Mouse (Mus musculus) neural tube, embryonic 12.5 days (tissue): ENCODE data around the gene Tbr1. TPM values are rescaled to one million over a fixed set of nuclear protein-coding genes. Genes with fewer than 3 reads are reported as not detected.

Source experiments
- ATAC-seq: fragments of 200-750 bp; cut with Nextera tagmentation; 2 replicates; pipeline ENCODE4 v1.8.0; 2017; ENCODE audit warnings: low read depth, mild to moderate bottlenecking, moderate TSS enrichment, moderate library complexity; ENCODE audit not compliant: low FRiP score
- H3K27ac ChIP-seq: fragments of 300-500 bp; sonication (generic); 2 replicates; pipeline ENCODE4 v1.5.1; 2016
- H3K27me3 ChIP-seq: fragments of 300-500 bp; sonication (generic); replicated peaks from 2 replicates; pipeline ENCODE4 v1.6.1; 2016; ENCODE audit warnings: mild to moderate bottlenecking
- H3K36me3 ChIP-seq: fragments of 300-500 bp; sonication (generic); 2 replicates; pipeline ENCODE4 v1.6.1; 2016; ENCODE audit warnings: mild to moderate bottlenecking
- H3K4me1 ChIP-seq: fragments of 300-500 bp; sonication (generic); 2 replicates; pipeline ENCODE4 v1.6.1; 2016
- H3K4me2 ChIP-seq: fragments of 300-500 bp; sonication (generic); replicated peaks from 2 replicates; pipeline ENCODE4 v1.6.1; 2016; ENCODE audit warnings: mild to moderate bottlenecking
- H3K4me3 ChIP-seq: fragments of 300-500 bp; sonication (generic); 2 replicates; pipeline ENCODE4 v1.5.1; 2016
- H3K9ac ChIP-seq: fragments of 300-500 bp; sonication (generic); 2 replicates; pipeline ENCODE4 v1.6.1; 2016; ENCODE audit warnings: mild to moderate bottlenecking
- H3K9me3 ChIP-seq: fragments of 300-500 bp; sonication (generic); 2 replicates; pipeline ENCODE4 v1.6.1; 2016; ENCODE audit warnings: mild to moderate bottlenecking
- WGBS: fragments of 180-500 bp; shearing (Covaris S2); methylation state at CpG from one replicate; pipeline ENCODE4 v1.1.7; 2016; 5-methylcytosine and 5-hydroxymethylcytosine counted together
- polyA plus RNA-seq: library from polyadenylated mRNA; unstranded; fragments of >200 nt; fragmentation: Nextera tagmentation; extraction: Ambion mirVana; gene quantifications from 2 replicates; pipeline ENCODE4 v1.2.1, GENCODE M21; 2016

Tbr1 gene
- 0.11 and 0.15 TPM in 2 replicates for polyA plus RNA-seq

- Histone ChIP-seq H3K9me3 (no peaks in the 10 kb centered on the region), H3K9ac (no peak within 1 kb of the TSS), H3K4me3 (no peak within 1 kb of the TSS), H3K4me2 (no peak within 1 kb of the TSS), H3K27ac (no peak within 1 kb of the TSS), H3K4me1 (peaks cover 17% of the 10 kb centered on the region), H3K36me3 (no peaks in the 10 kb centered on the region), H3K27me3 (peaks cover 68% of the 10 kb centered on the region)
- peak; percentile 25; the same call in 1 of the 2 replicates for ATAC-seq
- WGBS: 4% methylated on average over 11 of the region's 11 CpGs
Measured at GRCm38 (mm10) chr2:61802656-61803251, at the start of gene Tbr1. Gene Tbr1 (plus strand): TSS chr2:61802930.

GRCm38 (mm10) chr2:61754989-61755388 lies 47.7 kb upstream of the Tbr1 start:
- Histone ChIP-seq H3K4me1 (no peaks in the 10 kb centered on the region), H3K27me3 (no peaks in the 10 kb centered on the region), H3K36me3 (no peaks in the 10 kb centered on the region), H3K4me2 (no peak overlapping the region), H3K4me3 (no peak overlapping the region), H3K27ac (no peak overlapping the region), H3K9ac (no peak overlapping the region), H3K9me3 (no peaks in the 10 kb centered on the region)
- no peak for ATAC-seq

GRCm38 (mm10) chr2:61759234-61759855 lies 43.4 kb upstream of the Tbr1 start:
- Histone ChIP-seq H3K27me3 (no peaks in the 10 kb centered on the region), H3K4me1 (no peaks in the 10 kb centered on the region), H3K9me3 (no peaks in the 10 kb centered on the region), H3K27ac (no peak overlapping the region), H3K36me3 (no peaks in the 10 kb centered on the region; the same call in 1 of the 2 replicates), H3K9ac (no peak overlapping the region), H3K4me2 (no peak overlapping the region), H3K4me3 (no peak overlapping the region)
- ATAC-seq: no peak
- 86% methylated on average over 5 of the region's 5 CpGs for WGBS

- Histone ChIP-seq H3K27me3 (no peaks in the 10 kb centered on the region), H3K36me3 (no peaks in the 10 kb centered on the region; the same call in 1 of the 2 replicates), H3K9me3 (no peaks in the 10 kb centered on the region), H3K4me2 (no peak overlapping the region), H3K27ac (no peak overlapping the region), H3K4me3 (no peak overlapping the region), H3K9ac (no peak overlapping the region), H3K4me1 (no peaks in the 10 kb centered on the region)
- no peak for ATAC-seq
- 93% methylated on average over 3 of the region's 3 CpGs for WGBS
Measured at GRCm38 (mm10) chr2:61760044-61760443, 42.7 kb upstream of the Tbr1 start.

- no peak for ATAC-seq
- Histone ChIP-seq H3K27ac (no peak overlapping the region), H3K4me2 (no peak overlapping the region), H3K27me3 (no peaks in the 10 kb centered on the region), H3K9me3 (no peaks in the 10 kb centered on the region), H3K4me1 (no peaks in the 10 kb centered on the region), H3K4me3 (no peak overlapping the region), H3K36me3 (no peaks in the 10 kb centered on the region; the same call in 1 of the 2 replicates), H3K9ac (no peak overlapping the region)
- WGBS: 78% methylated on average over 6 of the region's 6 CpGs
Measured at GRCm38 (mm10) chr2:61764470-61765105, 38.1 kb upstream of the Tbr1 start.

- no peak for ATAC-seq
- no peak overlapping the region for H3K27ac ChIP-seq
- H3K27me3 ChIP-seq: no peaks in the 10 kb centered on the region
- H3K4me1 ChIP-seq: no peaks in the 10 kb centered on the region
- H3K9ac ChIP-seq: no peak overlapping the region
- H3K9me3 ChIP-seq: no peaks in the 10 kb centered on the region
- H3K4me2 ChIP-seq: no peak overlapping the region
- H3K4me3 ChIP-seq: no peak overlapping the region
- WGBS: 63% methylated on average over 4 of the region's 4 CpGs
- H3K36me3 ChIP-seq: no peaks in the 10 kb centered on the region; the same call in 1 of the 2 replicates
Measured at GRCm38 (mm10) chr2:61765526-61765925, 37.2 kb upstream of the Tbr1 start.

- Histone ChIP-seq H3K27me3 (no peaks in the 10 kb centered on the region), H3K36me3 (peaks cover 11% of the 10 kb centered on the region), H3K4me1 (no peaks in the 10 kb centered on the region), H3K4me3 (no peak overlapping the region), H3K9me3 (no peaks in the 10 kb centered on the region), H3K9ac (no peak overlapping the region), H3K27ac (no peak overlapping the region), H3K4me2 (no peak overlapping the region)
- no peak for ATAC-seq
Measured at GRCm38 (mm10) chr2:61780794-61781193, 21.9 kb upstream of the Tbr1 start.

- Histone ChIP-seq H3K36me3 (no peaks in the 10 kb centered on the region), H3K9ac (no peak overlapping the region), H3K27me3 (no peaks in the 10 kb centered on the region), H3K27ac (no peak overlapping the region), H3K4me3 (no peak overlapping the region), H3K4me2 (no peak overlapping the region), H3K4me1 (no peaks in the 10 kb centered on the region), H3K9me3 (no peaks in the 10 kb centered on the region)
- 84% methylated on average over 5 of the region's 5 CpGs for WGBS
- ATAC-seq: no peak
Measured at GRCm38 (mm10) chr2:61794960-61795359, 7.8 kb upstream of the Tbr1 start.

GRCm38 (mm10) chr2:61798048-61798447 lies 4.7 kb upstream of the Tbr1 start:
- Histone ChIP-seq H3K9me3 (no peaks in the 10 kb centered on the region), H3K4me3 (no peak overlapping the region), H3K4me1 (no peaks in the 10 kb centered on the region), H3K4me2 (no peak overlapping the region), H3K27me3 (peaks cover 21% of the 10 kb centered on the region), H3K36me3 (no peaks in the 10 kb centered on the region), H3K9ac (no peak overlapping the region), H3K27ac (no peak overlapping the region)
- WGBS: 93% methylated on average over 1 of the region's 1 CpGs
- no peak for ATAC-seq

- Histone ChIP-seq H3K9me3 (no peaks in the 10 kb centered on the region), H3K4me1 (peaks cover 17% of the 10 kb centered on the region), H3K4me3 (no peak overlapping the region), H3K9ac (no peak overlapping the region), H3K27ac (no peak overlapping the region), H3K4me2 (no peak overlapping the region), H3K27me3 (peaks cover 77% of the 10 kb centered on the region), H3K36me3 (no peaks in the 10 kb centered on the region)
- WGBS: 1% methylated on average over 29 of the region's 29 CpGs
- no peak for ATAC-seq
Measured at GRCm38 (mm10) chr2:61803443-61804367, 975 bp downstream of the Tbr1 start.

- Histone ChIP-seq H3K27ac (no peak overlapping the region), H3K4me2 (no peak overlapping the region), H3K4me3 (no peak overlapping the region), H3K27me3 (peaks cover 84% of the 10 kb centered on the region), H3K36me3 (no peaks in the 10 kb centered on the region), H3K9me3 (no peaks in the 10 kb centered on the region), H3K4me1 (peaks cover 17% of the 10 kb centered on the region), H3K9ac (no peak overlapping the region)
- no peak for ATAC-seq
- under 1% methylated on average over 10 of the region's 10 CpGs for WGBS
Measured at GRCm38 (mm10) chr2:61804382-61804840, 1.7 kb downstream of the Tbr1 start.
